Mouse (Mus musculus) liver, postnatal 0 days (tissue): Measurements from ENCODE around the gene Brf1. TPM values are rescaled to one million over a fixed set of nuclear protein-coding genes. Genes with fewer than 3 reads are reported as not detected.

Source experiments
- ATAC-seq: fragments of 200-750 bp; cut with Nextera tagmentation; 2 replicates; pipeline ENCODE4 v1.8.0; 2017; ENCODE audit warnings: mild to moderate bottlenecking, moderate library complexity
- DNase-seq: peaks from one replicate; pipeline ENCODE4 v3.0.0-alpha.2; 2016
- H3K27ac ChIP-seq: fragments of 300-500 bp; sonication (generic); 2 replicates; pipeline ENCODE4 v1.5.1; 2014; ENCODE audit warnings: antibody characterized with exemption, moderate library complexity, mild to moderate bottlenecking, low read depth
- H3K27me3 ChIP-seq: fragments of 300-500 bp; sonication (generic); 2 replicates; pipeline ENCODE4 v1.6.1; 2014; ENCODE audit warnings: low read length, control low read depth, mixed read lengths; ENCODE audit not compliant: insufficient read depth
- H3K36me3 ChIP-seq: fragments of 300-500 bp; sonication (generic); replicated peaks from 2 replicates; pipeline ENCODE4 v1.6.1; 2014; ENCODE audit warnings: mild to moderate bottlenecking, control low read depth, low read length, moderate library complexity, mixed read lengths; ENCODE audit not compliant: insufficient read depth
- H3K4me1 ChIP-seq: fragments of 300-500 bp; sonication (generic); 2 replicates; pipeline ENCODE4 v1.6.1; 2014; ENCODE audit warnings: antibody characterized with exemption, mild to moderate bottlenecking, control low read depth; ENCODE audit not compliant: insufficient read depth
- H3K4me2 ChIP-seq: fragments of 300-500 bp; sonication (generic); 2 replicates; pipeline ENCODE4 v1.6.1; 2014; ENCODE audit warnings: low read depth, mild to moderate bottlenecking, low read length, moderate library complexity, mixed read lengths
- H3K4me3 ChIP-seq: fragments of 300-500 bp; sonication (generic); 2 replicates; pipeline ENCODE4 v1.5.1; 2014; ENCODE audit warnings: low read depth, low read length
- H3K9ac ChIP-seq: fragments of 300-500 bp; sonication (generic); replicated peaks from 2 replicates; pipeline ENCODE4 v1.6.1; 2014; ENCODE audit warnings: mild to moderate bottlenecking, moderate library complexity
- H3K9me3 ChIP-seq: fragments of 300-500 bp; sonication (generic); 2 replicates; pipeline ENCODE4 v1.6.1; 2016; ENCODE audit warnings: mild to moderate bottlenecking, control low read depth, low read length, mixed read lengths
- CTCF ChIP-seq: sonication (generic); IDR thresholded peaks from 2 replicates; pipeline ENCODE4 v1.5.1; 2016; ENCODE audit warnings: antibody characterized with exemption, low read depth
- EP300 ChIP-seq: IDR thresholded peaks from 2 replicates; pipeline ENCODE4 v1.6.1; 2016; ENCODE audit warnings: antibody characterized with exemption, low read depth, mild to moderate bottlenecking
- WGBS: fragments of 180-500 bp; shearing (Covaris S2); extraction: QIAGEN DNeasy Blood & Tissue Kit; methylation state at CpG from one replicate; pipeline ENCODE4 v1.1.7; 2014; ENCODE audit not compliant: insufficient replicate concordance; 5-methylcytosine and 5-hydroxymethylcytosine counted together
- polyA plus RNA-seq: library from polyadenylated mRNA; unstranded; fragments of >200 nt; fragmentation: Nextera tagmentation; extraction: Ambion mirVana; gene quantifications from 2 replicates; pipeline ENCODE4 v1.2.1, GENCODE M21; 2015

Gene Brf1
- polyA plus RNA-seq, 1 experiment from 2014 or later = 18.4 TPM

- peak; percentile 88 for TF ChIP-seq CTCF
- no peak for TF ChIP-seq EP300
- 25% methylated on average over 4 of the region's 4 CpGs for WGBS
- Histone ChIP-seq H3K27me3 (no peaks in the 10 kb centered on the region), H3K4me3 (no peak overlapping the region), H3K9me3 (no peaks in the 10 kb centered on the region), H3K9ac (no peak overlapping the region), H3K4me2 (no peak overlapping the region), H3K4me1 (peaks cover 6% of the 10 kb centered on the region), H3K36me3 (no peaks in the 10 kb centered on the region), H3K27ac (no peak overlapping the region)
- no peak for ATAC-seq
- peak; percentile 61 for DNase-seq
Observed at GRCm38 (mm10) chr12:113004993-113005392, 4.5 kb upstream of the Brf1 start.

- DNase-seq = no peak
- Histone ChIP-seq H3K9ac (no peak overlapping the region), H3K4me3 (no peak overlapping the region), H3K36me3 (no peaks in the 10 kb centered on the region), H3K9me3 (no peaks in the 10 kb centered on the region), H3K27me3 (no peaks in the 10 kb centered on the region), H3K27ac (no peak overlapping the region), H3K4me2 (no peak overlapping the region), H3K4me1 (peaks cover 13% of the 10 kb centered on the region)
- no peak for TF ChIP-seq CTCF
- no peak for TF ChIP-seq EP300
- 77% methylated on average over 8 of the region's 8 CpGs for WGBS
- ATAC-seq = no peak
Observed at GRCm38 (mm10) chr12:113004011-113004410, 3.5 kb upstream of the Brf1 start.

DNA sequence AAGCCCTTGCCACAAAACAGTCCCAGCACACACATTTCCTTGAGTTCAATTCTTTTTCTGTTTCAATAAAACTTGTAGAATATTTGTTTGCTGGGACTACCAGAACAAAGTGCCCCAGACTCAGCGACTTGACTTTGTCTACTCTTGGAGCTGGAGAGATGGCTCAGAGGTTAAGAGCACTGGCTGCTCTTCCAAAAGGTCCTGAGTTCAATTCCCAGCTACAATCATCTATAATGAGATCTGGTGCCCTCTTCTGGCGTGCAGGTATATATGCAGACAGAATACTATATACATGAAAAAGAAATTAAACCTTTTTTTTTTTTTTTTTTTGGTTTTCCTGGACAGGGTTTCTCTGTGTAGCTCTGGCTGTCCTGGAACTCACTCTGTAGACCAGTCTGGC lies 2.2 kb upstream of the Brf1 start:
- ATAC-seq (no peak), DNase-seq (no peak)
- Histone ChIP-seq H3K27ac (no peak overlapping the region), H3K27me3 (no peaks in the 10 kb centered on the region), H3K36me3 (no peaks in the 10 kb centered on the region), H3K4me1 (peaks cover 21% of the 10 kb centered on the region), H3K9me3 (no peaks in the 10 kb centered on the region), H3K4me3 (no peak overlapping the region), H3K9ac (no peak overlapping the region), H3K4me2 (no peak overlapping the region)
- WGBS = 34% methylated on average over 2 of the region's 2 CpGs
- TF ChIP-seq EP300 = no peak
- peak; percentile 51 for TF ChIP-seq CTCF

DNA sequence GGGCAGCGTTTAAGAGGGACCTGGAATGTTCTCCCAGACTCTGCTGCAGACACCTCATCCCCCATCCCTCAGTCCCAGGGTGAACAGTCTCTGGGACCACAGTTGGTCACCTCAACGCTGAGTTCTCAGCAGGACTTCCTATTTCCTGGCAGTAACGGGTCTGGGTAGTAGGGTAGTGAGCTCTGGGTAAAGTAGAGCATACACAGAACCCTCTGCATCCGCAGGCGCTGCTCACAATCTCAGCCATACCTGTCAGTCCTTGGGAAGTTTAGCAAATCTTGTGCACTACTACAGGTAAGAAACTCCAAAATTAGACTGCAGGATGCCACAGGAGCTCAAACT lies 600 bp upstream of the Brf1 start:
- Histone ChIP-seq H3K4me3 (peak overlapping the region; percentile 85), H3K4me1 (peaks cover 21% of the 10 kb centered on the region), H3K9ac (peak overlapping the region; percentile 75), H3K27ac (peak overlapping the region; percentile 98), H3K4me2 (peak overlapping the region; percentile 92), H3K36me3 (no peaks in the 10 kb centered on the region), H3K9me3 (no peaks in the 10 kb centered on the region), H3K27me3 (no peaks in the 10 kb centered on the region)
- peak; percentile 4 for ATAC-seq
- TF ChIP-seq CTCF (no peak), EP300 (no peak)
- WGBS = 2% methylated on average over 5 of the region's 5 CpGs
- DNase-seq = no peak

DNA sequence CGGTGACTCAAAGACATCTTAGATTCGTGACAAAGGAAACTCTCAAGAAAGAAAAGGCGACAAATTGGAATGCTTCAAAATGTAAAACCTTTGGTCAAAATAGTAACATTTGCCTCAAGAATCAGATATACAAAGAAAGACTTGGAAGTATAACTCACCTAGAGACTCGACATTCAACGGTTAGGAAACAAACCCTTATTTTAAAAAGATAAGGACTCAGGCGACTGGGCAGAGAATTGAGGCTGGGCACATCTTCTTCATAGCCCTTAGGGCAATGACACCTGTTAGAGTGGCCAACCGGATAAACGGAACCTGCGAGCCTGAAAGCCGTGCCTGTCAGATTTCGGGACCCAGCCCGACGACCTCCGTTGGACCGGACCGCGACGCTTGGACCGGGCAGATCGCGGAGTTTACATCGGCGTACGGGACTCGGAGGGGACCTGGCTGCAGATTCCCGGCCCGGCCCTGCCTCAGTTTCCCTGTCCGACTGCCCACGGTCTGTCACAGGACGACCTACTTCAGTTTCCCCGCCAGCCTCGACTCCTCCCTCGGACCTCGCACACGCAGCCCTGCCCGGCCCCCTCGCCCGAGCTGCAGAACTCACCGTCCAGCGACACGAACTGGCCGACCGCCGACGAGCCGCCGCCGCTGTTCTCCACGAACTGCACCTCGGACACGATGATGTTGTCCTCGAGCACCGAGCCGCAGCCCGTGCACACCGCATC lies 773 bp downstream of the Brf1 start:
- H3K27me3 ChIP-seq = no peaks in the 10 kb centered on the region
- no peaks in the 10 kb centered on the region for H3K36me3 ChIP-seq
- under 1% methylated on average over 48 of the region's 56 CpGs for WGBS
- ATAC-seq = no peak
- H3K27ac ChIP-seq = peak overlapping the region; percentile 98
- peak overlapping the region; percentile 96 for H3K9ac ChIP-seq
- H3K4me3 ChIP-seq = peak overlapping the region; percentile 85
- H3K9me3 ChIP-seq = no peaks in the 10 kb centered on the region
- no peak for DNase-seq
- TF ChIP-seq EP300 = no peak
- TF ChIP-seq CTCF = no peak
- H3K4me2 ChIP-seq = peak overlapping the region; percentile 74
- H3K4me1 ChIP-seq = peaks cover 21% of the 10 kb centered on the region

GRCm38 (mm10) chr12:112994153-112994552 lies 6.4 kb downstream of the Brf1 start:
- no peaks in the 10 kb centered on the region for H3K9me3 ChIP-seq
- H3K9ac ChIP-seq = no peak overlapping the region
- H3K27me3 ChIP-seq = no peaks in the 10 kb centered on the region
- ATAC-seq = no peak
- peaks cover 9% of the 10 kb centered on the region; the same call in 1 of the 2 replicates for H3K36me3 ChIP-seq
- TF ChIP-seq CTCF (no peak), EP300 (no peak)
- DNase-seq = no peak
- 42% methylated on average over 4 of the region's 4 CpGs for WGBS
- no peak overlapping the region for H3K4me2 ChIP-seq
- H3K4me1 ChIP-seq = peaks cover 15% of the 10 kb centered on the region
- no peak overlapping the region for H3K4me3 ChIP-seq
- H3K27ac ChIP-seq = no peak overlapping the region
